Mouse (Mus musculus) stomach, postnatal 0 days (tissue): ENCODE measurements around the gene Gm5799.
"Not testable (repeated sequence)": the region's sequence is repeated elsewhere in the genome, so short reads cannot be mapped to it uniquely, and the experiment has no call there.

Source experiments
- CTCF ChIP-seq: IDR thresholded peaks from 2 replicates; pipeline ENCODE4 v1.5.1; 2016; ENCODE audit warnings: antibody characterized with exemption, low read depth, mild to moderate bottlenecking, moderate library complexity
- EP300 ChIP-seq: optimal IDR thresholded peaks from 2 replicates; pipeline ENCODE3; 2016; ENCODE audit warnings: antibody characterized with exemption

DNA sequence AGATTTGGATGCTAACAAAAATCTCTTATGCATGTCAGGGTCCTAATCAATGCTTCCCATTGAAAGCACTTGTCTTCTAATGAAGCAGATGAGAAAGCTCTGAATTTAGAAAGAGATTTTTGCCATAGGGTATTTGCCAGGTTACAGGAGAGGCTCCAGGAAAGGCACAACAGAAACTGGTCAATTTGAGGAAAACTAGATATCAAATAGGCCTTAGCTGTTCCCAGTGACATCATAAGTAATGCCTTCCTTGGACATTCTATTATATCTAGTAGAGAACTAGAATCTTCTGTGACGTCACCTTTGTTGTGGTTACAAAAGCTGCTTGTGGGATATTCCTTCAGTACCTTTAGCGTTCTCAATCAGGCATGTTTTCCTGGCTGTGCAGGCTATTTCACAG lies at the start of gene Gm5799:
- not testable (repeated sequence) for TF ChIP-seq CTCF, EP300
